Mouse (Mus musculus) lung, adult 18-20 months (tissue): ENCODE data around the gene Slc36a2.
A peak's percentile ranks its signal among the peaks of the same experiment; 100 is the strongest.
"Not testable (repeated sequence)": the region's sequence is repeated elsewhere in the genome, so short reads cannot be mapped to it uniquely, and the experiment has no call there.

Experiments
- DNase-seq, 2 experiments: peaks; one replicate each; pipeline ENCODE4 v3.0.0; 2022; ENCODE audit warnings: mixed read lengths in 2 of 2

Gene Slc36a2

DNA sequence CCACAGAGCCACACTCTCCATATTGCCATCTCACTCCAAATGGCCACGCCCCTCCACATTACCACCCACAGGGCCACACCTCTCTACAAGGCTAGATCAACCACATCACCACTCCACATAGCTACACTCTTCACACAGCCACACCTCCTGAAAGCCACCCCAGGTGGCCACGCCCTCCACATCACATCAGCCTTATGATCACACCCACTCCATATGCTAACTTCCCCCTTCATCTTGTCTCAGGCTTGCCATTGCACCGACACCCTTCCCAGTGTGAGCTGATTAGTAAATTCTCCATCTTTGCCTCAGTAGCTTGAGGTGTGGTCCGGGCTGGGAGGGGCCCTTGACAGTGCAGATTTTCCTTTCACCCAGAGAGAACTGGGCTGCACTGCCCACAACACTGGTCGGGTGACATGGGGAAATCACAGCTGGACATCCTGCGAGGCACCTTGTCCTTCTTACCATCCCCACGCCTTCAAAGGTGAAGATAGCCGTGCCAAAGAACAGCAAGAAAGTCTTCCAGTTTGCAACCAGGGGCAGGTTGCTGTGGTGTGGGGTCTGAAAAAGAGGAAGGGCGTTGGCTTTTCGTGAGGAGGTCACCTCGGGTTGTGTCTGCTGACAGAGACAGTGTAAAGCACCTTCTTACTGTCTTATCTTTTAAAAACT lies 53.7 kb downstream of the Slc36a2 start:
- DNase-seq, result peak; percentile 28 to 43

- DNase-seq, result no peak
Observed at GRCm38 (mm10) chr11:55128411-55128810, 56.5 kb downstream of the Slc36a2 start.

GRCm38 (mm10) chr11:55127937-55128336 lies 56.9 kb downstream of the Slc36a2 start:
- no peak for DNase-seq

GRCm38 (mm10) chr11:55126663-55127062 lies 58.2 kb downstream of the Slc36a2 start:
- no peak for DNase-seq

DNA sequence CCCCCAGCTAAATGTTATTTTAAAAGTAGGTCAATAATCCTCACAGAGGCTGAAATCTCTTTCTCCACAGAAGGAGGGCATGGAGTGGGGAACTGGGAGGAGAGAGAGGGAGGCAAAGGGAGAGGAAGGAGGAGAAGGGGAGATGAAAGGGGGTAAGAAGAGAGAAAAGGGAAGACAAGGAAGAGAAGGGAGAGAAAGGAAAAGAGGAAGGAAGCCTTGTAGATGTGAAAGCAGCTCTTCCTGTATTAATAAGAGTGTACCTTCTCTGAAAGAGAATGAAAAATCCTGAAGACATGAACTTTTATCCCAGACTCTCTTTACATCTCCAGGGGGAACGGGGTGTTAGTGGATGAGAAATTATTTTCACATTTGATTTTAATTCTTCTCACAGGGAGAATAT lies 63.4 kb downstream of the Slc36a2 start:
- no peak for DNase-seq

GRCm38 (mm10) chr11:55120821-55121271 lies 64.0 kb downstream of the Slc36a2 start:
- no peak for DNase-seq

DNA sequence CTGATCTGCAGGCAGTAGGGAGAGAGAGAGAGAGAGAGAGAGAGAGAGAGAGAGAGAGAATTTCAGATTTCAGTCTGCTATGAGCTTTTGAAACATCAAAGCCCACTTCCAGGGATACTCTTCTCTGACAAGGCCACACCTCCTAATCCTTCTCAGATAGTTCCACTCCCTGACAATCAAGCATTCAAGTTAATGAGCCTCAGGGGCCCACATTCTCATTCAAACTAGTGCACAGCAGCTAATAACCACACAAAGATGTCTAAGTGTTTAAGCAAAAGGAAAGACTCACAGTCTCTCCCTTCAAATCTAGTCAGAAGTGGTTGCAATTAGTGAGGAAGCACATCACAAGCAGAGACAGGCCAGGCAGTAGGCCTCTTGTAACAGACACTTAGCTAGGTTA lies 64.6 kb downstream of the Slc36a2 start:
- DNase-seq, result no peak

- no peak for DNase-seq
Observed at GRCm38 (mm10) chr11:55117031-55117430, 67.8 kb downstream of the Slc36a2 start.

- DNase-seq, result no peak
Observed at GRCm38 (mm10) chr11:55116004-55116403, 68.9 kb downstream of the Slc36a2 start.

GRCm38 (mm10) chr11:55114291-55114690 lies 70.6 kb downstream of the Slc36a2 start:
- DNase-seq, result no peak

DNA sequence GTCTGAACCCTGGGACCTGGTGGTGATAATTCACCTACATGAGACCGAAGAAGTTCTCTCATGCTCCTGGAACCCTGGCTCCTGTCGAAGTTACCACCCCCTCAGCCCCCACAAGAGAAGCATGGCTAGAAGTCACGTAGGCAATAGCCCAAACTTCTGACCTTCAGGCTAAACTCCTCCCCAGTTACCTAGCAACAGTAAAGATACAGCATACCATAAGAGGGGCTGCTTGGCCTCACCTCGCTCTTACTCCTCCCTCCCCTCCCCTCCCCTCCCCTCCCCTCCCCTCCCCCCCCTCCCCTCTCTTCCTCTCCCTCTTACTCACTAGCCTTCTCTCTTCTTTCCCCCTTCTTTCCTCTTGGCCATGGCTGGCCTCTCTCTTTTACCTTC lies 71.0 kb downstream of the Slc36a2 start:
- not testable (repeated sequence) for DNase-seq

GRCm38 (mm10) chr11:55113209-55113860 lies 71.5 kb downstream of the Slc36a2 start:
- DNase-seq, result peak; percentile 50 to 56

- DNase-seq, result no peak
Observed at GRCm38 (mm10) chr11:55110566-55111169, 74.2 kb downstream of the Slc36a2 start.

DNA sequence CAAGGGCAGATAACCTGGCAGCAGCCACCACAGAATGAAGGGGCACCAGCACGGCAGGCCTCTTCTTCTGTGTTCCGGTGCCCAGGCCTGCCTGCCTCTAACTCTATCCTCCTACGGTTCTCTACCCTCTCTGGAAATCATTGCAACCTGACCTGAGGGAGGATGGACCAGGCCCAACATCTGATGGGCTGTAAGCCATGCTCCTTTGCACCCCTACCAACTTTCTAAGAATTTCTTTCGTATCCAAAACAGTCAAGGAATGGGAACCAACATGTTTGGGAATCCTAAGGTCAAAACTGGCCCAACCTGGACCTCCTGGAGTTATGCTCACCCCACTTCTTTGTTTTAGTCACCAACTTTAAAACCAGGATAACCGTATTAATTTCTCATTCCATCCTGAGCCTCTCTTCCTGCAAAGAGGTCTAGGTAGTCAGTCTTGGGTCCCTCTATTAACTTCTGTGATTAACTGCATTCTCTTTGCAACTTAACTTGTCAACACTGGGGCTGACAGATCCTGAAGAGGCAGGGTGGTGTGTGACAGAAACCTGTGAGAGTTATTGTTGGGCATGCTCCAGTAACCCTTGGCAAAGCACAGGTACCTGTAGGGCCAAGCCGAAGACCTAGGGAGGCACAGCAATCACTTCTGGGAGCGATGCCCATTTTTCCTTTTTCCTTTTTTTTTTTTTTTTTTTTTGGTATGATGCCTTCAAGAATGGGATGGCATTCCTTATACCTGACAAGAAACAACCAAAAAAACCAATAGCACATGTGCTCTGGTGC lies 75.2 kb downstream of the Slc36a2 start:
- DNase-seq, result no peak
